ENCODE assay signal across 9 mouse cellular contexts in the genomic region with DNA sequence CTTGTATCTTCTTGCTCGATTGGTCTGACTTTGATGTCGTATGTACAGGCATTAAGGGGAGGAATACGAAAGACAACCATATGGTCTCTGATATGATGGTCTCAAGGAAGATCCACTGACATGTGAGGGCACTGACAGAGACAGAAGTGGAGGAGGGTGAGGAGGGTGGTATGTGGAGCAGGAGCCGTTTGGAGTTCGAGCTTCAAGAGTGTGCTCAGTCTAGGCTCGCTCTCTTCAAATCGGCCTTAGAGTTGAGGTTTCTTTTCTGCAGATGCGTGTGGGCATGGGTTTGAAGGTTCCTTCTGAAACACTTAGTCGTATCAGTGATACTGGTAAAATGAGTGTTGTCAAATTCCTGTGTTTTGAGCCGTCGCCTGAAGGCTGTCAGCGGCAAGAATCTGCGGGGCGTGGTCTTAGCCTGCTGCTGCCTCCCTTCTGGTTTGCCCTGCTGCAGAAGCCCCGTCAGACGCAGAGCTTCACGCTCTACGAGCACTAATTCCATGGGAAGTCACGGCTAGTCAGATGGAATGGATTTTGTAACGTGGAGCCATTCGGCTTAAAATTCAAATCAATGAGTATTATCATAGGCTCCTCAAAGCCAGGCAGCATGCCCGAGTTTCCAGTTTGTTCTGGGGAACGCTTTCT. TPM values are rescaled to one million over a fixed set of nuclear protein-coding genes. Genes with fewer than 3 reads are reported as not detected.
A peak's percentile ranks its signal among the peaks of the same experiment; 100 is the strongest.
DNase-seq lines count a peak whose midpoint lies in the region; ATAC-seq lines count a peak whose summit lies in the region.
"Had no signal": no experiment of that assay in that cellular context is flagged by ENCODE, and none has a peak within 500 bp of the region (broad histone marks: within the 10 kb centered on the region; RNA-seq: fewer than 3 reads in every experiment).

No protein-coding gene starts in this region.

- no peaks in the 10 kb centered on the region for H3K4me1 ChIP-seq in heart, embryonic 10.5 days
- peaks cover 9% of the 10 kb centered on the region for H3K4me1 ChIP-seq in embryonic facial prominence, embryonic 15.5 days

- no peaks in the 10 kb centered on the region for H3K36me3 ChIP-seq in heart, embryonic 10.5 days
- H3K36me3 ChIP-seq in embryonic facial prominence, embryonic 15.5 days: no peaks in the 10 kb centered on the region

- H3K27me3 ChIP-seq in heart, embryonic 10.5 days (ENCODE audit: insufficient read depth, poor library complexity, severe bottlenecking): peaks cover 11% of the 10 kb centered on the region; the same call in 1 of the 2 replicates
- H3K27me3 ChIP-seq in embryonic facial prominence, embryonic 15.5 days: no peaks in the 10 kb centered on the region

- no peak overlapping the region for H3K27ac ChIP-seq in heart, embryonic 10.5 days
- no peak overlapping the region for H3K27ac ChIP-seq in embryonic facial prominence, embryonic 15.5 days (replicated peaks)

- H3K9ac ChIP-seq in embryonic facial prominence, embryonic 15.5 days: no peak overlapping the region

- ATAC-seq in embryonic facial prominence, embryonic 15.5 days (ENCODE audit: insufficient number of reproducible peaks, low FRiP score, low TSS enrichment, low read depth): no peak

- 0 out of 2 replicates have a peak overlapping the region, but pooled peaks have one; percentile 5 for H3K4me3 ChIP-seq in heart, embryonic 10.5 days
- H3K4me3 ChIP-seq in embryonic facial prominence, embryonic 15.5 days (replicated peaks): peak overlapping the region; percentile 6; the same call in 1 of the 2 replicates

- intact Hi-C loops in heart, postnatal 14 days (cut with DNase I): no loop called here

- no peaks in the 10 kb centered on the region for H3K9me3 ChIP-seq in heart, embryonic 10.5 days
- no peaks in the 10 kb centered on the region for H3K9me3 ChIP-seq in embryonic facial prominence, embryonic 15.5 days (replicated peaks)

- no peak for DNase-seq in heart, embryonic 10.5 days (ENCODE audit: low spot score)
- no peak for DNase-seq in heart, postnatal 14 days
- DNase-seq in MN1 (ENCODE audit: low spot score) (peak; percentile 27), liver (no peak)
- peak; percentile 23 for DNase-seq in mesoderm, embryonic 11.5 days (ENCODE audit: low read depth, low spot score)
- no peak for DNase-seq in thymus, postnatal 14 days
- no peak for DNase-seq in cerebellum, adult 11 months

- peak overlapping the region; percentile 44 for H3K4me2 ChIP-seq in embryonic facial prominence, embryonic 15.5 days (replicated peaks)

- 53% methylated on average over 23 of the region's 23 CpGs for WGBS in heart, embryonic 10.5 days
- 23% methylated on average over 23 of the region's 23 CpGs for WGBS in embryonic facial prominence, embryonic 15.5 days

RNA-seq across cellular contexts. Expression of gene Cfap58, which starts 9.5 kb away (rescaled TPM):
- 0.10 and 0.23 TPM in 2 replicates for polyA plus RNA-seq in heart, embryonic 10.5 days (2016; fragmentation: Nextera tagmentation; extraction: Ambion mirVana)
- total RNA-seq in heart, postnatal 14 days (2021): 1 to 10 TPM; 1.3 to 2.1 TPM
- 1.1 and 1.2 TPM in 2 replicates for polyA plus RNA-seq in embryonic facial prominence, embryonic 15.5 days (2015; fragmentation: Nextera tagmentation; extraction: Ambion mirVana)
- polyA plus RNA-seq: stomach, embryonic 14.5 days had no signal

RNA-seq across cellular contexts. Expression of gene Itprip, which starts 27.8 kb away (rescaled TPM):
- 15.6 and 21.1 TPM in 2 replicates for polyA plus RNA-seq in heart, embryonic 10.5 days (2016; fragmentation: Nextera tagmentation; extraction: Ambion mirVana)
- 1 to 10 TPM; 8.0 to 8.1 TPM for total RNA-seq in heart, postnatal 14 days (2021)
- 19.3 and 20.6 TPM in 2 replicates for polyA plus RNA-seq in embryonic facial prominence, embryonic 15.5 days (2015; fragmentation: Nextera tagmentation; extraction: Ambion mirVana)

RNA-seq across cellular contexts. Expression of gene Cfap43, which starts 27.9 kb away (rescaled TPM):
- 0.06 and 0.11 TPM in 2 replicates for polyA plus RNA-seq in heart, embryonic 10.5 days (2016; fragmentation: Nextera tagmentation; extraction: Ambion mirVana)
- under 1 TPM in 1 of 2 experiments, not detected in 1; 0.81 TPM for total RNA-seq in heart, postnatal 14 days (2021)
- polyA plus RNA-seq in embryonic facial prominence, embryonic 15.5 days (2015; fragmentation: Nextera tagmentation; extraction: Ambion mirVana): 2.0 and 3.6 TPM in 2 replicates

Comparison
In these comparisons a context has a peak if more than half of its experiments do, and no peak if none do; other contexts are left out.
1. DNase-seq: peak in MN1 (single experiment) and mesoderm, embryonic 11.5 days (single experiment); none in heart, embryonic 10.5 days (single experiment), heart, postnatal 14 days (0 of 2), liver (single experiment), thymus, postnatal 14 days (single experiment) and cerebellum, adult 11 months (single experiment).